Mouse (Mus musculus) liver, adult 2 months (tissue): ENCODE results near the gene Iqsec3.

Experiments
- CTCF ChIP-seq: fragments of 200-500 bp; IDR thresholded peaks from 2 replicates; pipeline ENCODE4 v1.5.1; 2011; ENCODE audit warnings: low read depth, low read length, control low read depth
- POLR2A ChIP-seq: fragments of 200-500 bp; IDR thresholded peaks from 2 replicates; pipeline ENCODE4 v1.6.1; 2011; ENCODE audit warnings: low read length, control low read depth; ENCODE audit not compliant: insufficient read depth; ENCODE audit errors: extremely low read depth

DNA sequence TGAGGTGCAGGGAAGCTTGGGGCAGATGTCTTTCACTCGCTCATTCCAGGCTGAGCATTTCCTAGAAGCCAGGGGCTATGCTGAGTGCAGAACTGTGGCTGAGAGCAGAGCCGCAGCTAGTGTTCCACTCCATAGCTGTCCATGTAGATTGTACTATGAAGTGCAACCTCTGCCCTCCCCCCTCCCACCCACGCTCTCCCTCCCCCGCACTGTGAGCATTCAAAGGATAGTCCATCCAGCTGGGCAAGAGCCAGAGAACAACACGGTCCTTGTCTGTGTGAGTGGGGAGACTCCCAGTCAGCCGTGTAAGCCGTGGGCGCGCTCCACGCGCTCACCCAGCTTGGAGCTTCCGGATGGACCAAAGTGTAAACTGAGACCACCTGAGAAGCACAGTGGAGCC, 49.1 kb downstream of the Iqsec3 start:
- no peak for TF ChIP-seq CTCF
- no peak for TF ChIP-seq POLR2A
